Mouse (Mus musculus) G1E (cell line): ENCODE measurements at regions not wholly inside any gene's neighbourhood (a gene's known extent, or its start where the extent isn't known, plus 50 kb on each side); places are given as distances from the start of the nearest gene placed in this dataset.

Source experiments
- CTCF ChIP-seq: IDR thresholded peaks from 2 replicates; pipeline ENCODE4 v1.5.1; 2012; ENCODE audit warnings: low read depth, low read length, inconsistent platforms, mixed read lengths
- GATA1 ChIP-seq: IDR thresholded peaks from 2 replicates; pipeline ENCODE4 v1.6.1; 2012; ENCODE audit warnings: borderline replicate concordance, low read length, inconsistent platforms, mixed read lengths
- GATA2 ChIP-seq: IDR thresholded peaks from 2 replicates; pipeline ENCODE4 v1.6.1; 2012; ENCODE audit warnings: low read depth, low read length, inconsistent platforms, borderline replicate concordance
- POLR2AphosphoS5 ChIP-seq: IDR thresholded peaks from 2 replicates; pipeline ENCODE4 v1.6.1; 2012; ENCODE audit warnings: low read depth, low read length, inconsistent platforms; ENCODE audit not compliant: insufficient replicate concordance
- TAL1 ChIP-seq: conservative IDR thresholded peaks from 2 replicates; pipeline ENCODE4 v1.6.1; 2012; ENCODE audit warnings: low read depth, low read length, inconsistent platforms, mixed read lengths

GRCm38 (mm10) chr5:51762352-51762751 lies 194.8 kb upstream of the Ppargc1a start:
- TF ChIP-seq GATA1, result no peak
- no peak for TF ChIP-seq CTCF
- no peak for TF ChIP-seq GATA2
- TF ChIP-seq POLR2AphosphoS5, result no peak
- TF ChIP-seq TAL1, result no peak
